Mouse (Mus musculus) neural tube, embryonic 14.5 days (tissue): ENCODE results near the gene Armcx6. TPM values are rescaled to one million over a fixed set of nuclear protein-coding genes. Genes with fewer than 3 reads are reported as not detected.

Experiments used
- microRNA-seq: library from miRNA; unstranded; fragments of <30 nt; microRNA quantifications from one replicate; pipeline ENCODE4, GENCODE M21; 2016
- polyA plus RNA-seq: library from polyadenylated mRNA; unstranded; fragments of >200 nt; fragmentation: Nextera tagmentation; extraction: Ambion mirVana; gene quantifications from 2 replicates; pipeline ENCODE4 v1.2.1, GENCODE M21; 2014

Gene Armcx6
- polyA plus RNA-seq, 1 experiment from 2014 or later: 36.6 TPM

Small RNA genes lying within 50 kb of the gene (microRNA-seq; reads per million reads assigned to microRNA genes)
- not detected for gene Mir7093

Other genes with a start within 250 kb of the Armcx6 start
- gene Timm8a1, start 209.6 kb downstream of the Armcx6 start, polyA plus RNA-seq: 48.2 TPM in 2 replicates
- gene Btk, start 167.8 kb downstream of the Armcx6 start, polyA plus RNA-seq: 0.20 and 0.80 TPM in 2 replicates
- 181 and 189 TPM in 2 replicates for gene Rpl36a, start 165.8 kb downstream of the Armcx6 start, polyA plus RNA-seq
- gene Gla, start 150.3 kb downstream of the Armcx6 start, polyA plus RNA-seq: 2.3 and 3.2 TPM in 2 replicates
- 88.0 and 129 TPM in 2 replicates for gene Hnrnph2, start 150.2 kb downstream of the Armcx6 start, polyA plus RNA-seq
- 6.0 and 7.1 TPM in 2 replicates for gene Armcx4, start 64.9 kb downstream of the Armcx6 start, polyA plus RNA-seq
- gene Armcx1, start 33.5 kb downstream of the Armcx6 start, polyA plus RNA-seq: 85.4 and 94.6 TPM in 2 replicates
- gene Armcx3, start 5.2 kb upstream of the Armcx6 start, polyA plus RNA-seq: 95.3 and 100 TPM in 2 replicates
- gene Armcx2, start 57.8 kb upstream of the Armcx6 start, polyA plus RNA-seq: 75.4 and 84.4 TPM in 2 replicates
- gene Nxf2, start 213.3 kb upstream of the Armcx6 start, polyA plus RNA-seq: 0.11 and 0.12 TPM in 2 replicates